Mouse (Mus musculus): ENCODE data around the gene Kcnj6. TPM values are rescaled to one million over a fixed set of nuclear protein-coding genes. Genes with fewer than 3 reads are reported as not detected.

The Kcnj6 gene
- polyA plus RNA-seq, 1 experiment from 2014 or later = 1.2 TPM

DNA sequence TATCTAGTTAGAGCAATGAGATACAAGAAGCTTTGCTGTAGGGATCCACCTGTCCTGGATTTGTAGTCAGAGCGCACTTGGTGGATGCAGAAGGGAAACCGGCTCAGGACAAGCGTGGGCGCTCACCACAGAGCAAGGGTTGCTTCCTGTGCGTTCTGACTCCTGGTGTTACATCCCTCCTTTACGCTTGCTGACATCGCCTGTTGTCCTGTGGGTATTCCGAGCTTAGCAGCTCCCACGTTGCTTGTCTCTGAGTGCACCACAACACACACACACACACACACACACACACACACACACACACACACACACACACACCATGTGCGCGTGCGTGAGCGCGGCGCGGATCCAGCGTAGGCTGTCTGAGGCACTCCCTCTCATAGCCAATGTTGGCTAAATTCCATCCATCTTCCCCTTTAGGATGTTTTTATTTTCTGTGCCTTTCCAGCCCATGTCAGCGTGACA, 272.7 kb downstream of the Kcnj6 start:
- Histone ChIP-seq H3K36me3 (no peaks in the 10 kb centered on the region), H3K4me2 (replicated peaks) (peak overlapping the region; percentile 88), H3K4me3 (peak overlapping the region; percentile 55), H3K9me3 (no peaks in the 10 kb centered on the region), H3K27me3 (0 out of 2 replicates have a peak, but pooled peaks cover 4% of the 10 kb centered on the region), H3K27ac (replicated peaks) (peak overlapping the region; percentile 84), H3K9ac (replicated peaks) (peak overlapping the region; percentile 61), H3K4me1 (peaks cover 8% of the 10 kb centered on the region)
- WGBS = 1% methylated on average over 18 of the region's 18 CpGs
- ATAC-seq (ENCODE audit: low FRiP score, low read depth) = peak; percentile 39

DNA sequence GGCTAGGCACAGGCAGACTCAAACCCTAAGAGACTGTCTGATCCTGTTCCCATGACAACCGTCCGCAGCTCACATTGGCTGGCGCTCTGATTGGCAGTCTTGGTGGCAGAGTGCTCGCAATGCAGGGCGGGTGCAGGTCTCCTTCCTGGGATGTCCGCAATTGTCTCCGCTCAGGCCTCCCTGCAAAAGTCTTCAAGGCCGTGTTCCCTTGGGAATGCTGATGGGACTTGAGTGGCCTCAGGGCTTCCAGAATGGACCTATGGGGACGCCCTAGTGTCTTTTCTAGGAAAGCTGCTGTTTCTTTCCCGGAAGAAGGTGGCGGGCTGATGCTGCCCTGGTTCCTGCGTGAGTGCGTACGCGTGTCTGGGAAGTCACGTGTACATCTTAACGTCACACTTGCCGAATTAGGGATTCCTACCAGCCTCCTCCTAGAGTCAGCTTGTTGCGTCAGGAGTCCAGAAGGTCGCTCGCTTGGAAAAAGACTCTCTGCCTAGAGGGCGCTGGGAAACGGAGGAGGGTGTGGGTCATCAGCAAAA, 273.4 kb downstream of the Kcnj6 start:
- H3K4me3 ChIP-seq = peak overlapping the region; percentile 55
- no peaks in the 10 kb centered on the region for H3K9me3 ChIP-seq
- 0% methylated on average over 23 of the region's 23 CpGs for WGBS
- H3K9ac ChIP-seq (replicated peaks) = peak overlapping the region; percentile 61
- H3K27me3 ChIP-seq = 0 out of 2 replicates have a peak, but pooled peaks cover 4% of the 10 kb centered on the region
- peak; percentile 97 for ATAC-seq (ENCODE audit: low FRiP score, low read depth)
- peak overlapping the region; percentile 88 for H3K4me2 ChIP-seq (replicated peaks)
- H3K36me3 ChIP-seq = no peaks in the 10 kb centered on the region
- H3K27ac ChIP-seq (replicated peaks) = peak overlapping the region; percentile 84
- H3K4me1 ChIP-seq = peaks cover 8% of the 10 kb centered on the region

DNA sequence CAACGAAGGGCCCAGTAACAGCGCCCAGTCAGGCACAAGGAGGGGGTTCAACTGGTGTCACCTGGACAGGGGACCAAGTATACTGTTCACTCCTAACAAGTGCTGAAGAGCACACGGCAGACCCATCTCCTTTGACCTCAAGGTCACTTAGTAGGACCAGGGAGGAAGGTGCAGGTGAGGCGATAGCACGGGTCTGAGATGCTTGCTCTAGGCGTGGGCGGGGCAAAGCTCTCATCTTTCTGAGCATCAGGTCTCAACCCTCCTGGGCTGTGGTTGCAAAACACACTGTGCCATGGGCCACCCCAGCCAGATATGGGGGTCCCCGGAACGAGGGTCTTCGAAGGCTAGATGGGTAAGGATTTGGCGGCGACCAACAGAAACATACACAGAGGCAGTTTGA, 274.6 kb downstream of the Kcnj6 start:
- Histone ChIP-seq H3K27me3 (0 out of 2 replicates have a peak, but pooled peaks cover 4% of the 10 kb centered on the region), H3K9me3 (no peaks in the 10 kb centered on the region), H3K27ac (replicated peaks) (no peak overlapping the region), H3K36me3 (no peaks in the 10 kb centered on the region), H3K4me2 (replicated peaks) (no peak overlapping the region), H3K4me3 (no peak overlapping the region), H3K9ac (replicated peaks) (no peak overlapping the region), H3K4me1 (peaks cover 8% of the 10 kb centered on the region)
- WGBS = 82% methylated on average over 12 of the region's 12 CpGs
- ATAC-seq (ENCODE audit: low FRiP score, low read depth) = no peak

DNA sequence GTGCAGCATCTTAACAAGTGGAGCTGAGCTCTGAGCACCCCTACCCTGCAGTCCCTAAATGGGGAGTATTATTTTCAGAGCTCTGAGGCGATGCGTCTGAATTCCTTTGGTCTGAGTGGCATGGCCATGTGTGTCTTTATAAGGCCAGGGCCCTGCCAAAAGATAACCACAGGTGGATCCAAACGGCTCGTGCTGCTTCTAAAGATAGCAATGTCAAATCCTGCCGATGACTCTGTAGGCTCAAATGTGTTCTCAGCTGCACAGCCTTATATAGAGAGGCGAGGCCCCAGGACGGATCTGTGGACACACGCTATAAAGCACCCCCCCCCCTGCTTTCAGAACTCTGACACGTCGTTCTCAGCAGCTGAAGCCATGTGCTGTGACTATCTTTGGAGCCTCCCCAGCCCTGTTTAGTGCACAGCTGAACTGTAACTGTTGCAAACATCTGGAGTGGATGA, 275.9 kb downstream of the Kcnj6 start:
- no peak overlapping the region for H3K9ac ChIP-seq (replicated peaks)
- H3K36me3 ChIP-seq = no peaks in the 10 kb centered on the region
- no peak overlapping the region for H3K27ac ChIP-seq (replicated peaks)
- peaks cover 8% of the 10 kb centered on the region for H3K4me1 ChIP-seq
- H3K4me3 ChIP-seq = no peak overlapping the region
- no peaks in the 10 kb centered on the region; the same call in 1 of the 2 replicates for H3K9me3 ChIP-seq
- 0 out of 2 replicates have a peak, but pooled peaks cover 4% of the 10 kb centered on the region for H3K27me3 ChIP-seq
- WGBS = 80% methylated on average over 10 of the region's 10 CpGs
- ATAC-seq (ENCODE audit: low FRiP score, low read depth) = no peak
- no peak overlapping the region for H3K4me2 ChIP-seq (replicated peaks)

DNA sequence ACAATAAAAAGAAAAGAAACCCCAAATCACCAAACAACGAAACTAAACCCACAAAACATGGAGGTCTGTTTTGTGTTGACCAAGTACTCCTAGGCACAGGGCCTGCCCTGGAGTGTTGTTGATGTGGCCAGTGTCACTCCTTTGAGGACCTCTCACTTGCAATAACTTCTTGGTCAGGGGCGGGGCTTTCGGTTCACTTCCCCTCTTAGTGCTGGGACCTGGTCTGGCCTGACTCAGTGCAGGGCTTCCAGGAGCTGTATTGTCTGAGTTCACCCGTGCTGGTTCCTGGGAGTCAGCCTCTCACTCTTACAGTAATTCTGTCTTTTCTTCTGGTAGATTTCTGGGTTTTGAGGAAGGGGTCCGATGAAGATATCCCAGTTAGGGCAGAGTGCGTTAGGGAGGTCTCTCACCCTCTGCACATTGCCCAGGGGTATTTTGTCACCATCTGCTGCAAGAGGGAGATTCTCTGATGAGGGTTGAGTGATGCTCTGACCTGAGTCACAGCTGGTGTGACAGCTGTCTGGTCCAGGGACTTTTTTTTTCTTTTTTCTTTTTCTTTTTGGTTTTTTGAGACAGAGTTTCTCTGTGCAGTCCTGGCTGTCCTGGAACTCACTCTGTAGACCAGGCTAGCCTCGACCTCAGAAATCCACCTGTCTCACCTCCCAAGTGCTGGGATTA, 276.9 kb downstream of the Kcnj6 start:
- 73% methylated on average over 7 of the region's 7 CpGs for WGBS
- no peak for ATAC-seq (ENCODE audit: low FRiP score, low read depth)
- H3K9me3 ChIP-seq = no peaks in the 10 kb centered on the region; the same call in 1 of the 2 replicates
- peaks cover 8% of the 10 kb centered on the region for H3K4me1 ChIP-seq
- no peak overlapping the region for H3K4me3 ChIP-seq
- no peak overlapping the region for H3K4me2 ChIP-seq (replicated peaks)
- H3K36me3 ChIP-seq = no peaks in the 10 kb centered on the region
- no peak overlapping the region for H3K9ac ChIP-seq (replicated peaks)
- no peak overlapping the region for H3K27ac ChIP-seq (replicated peaks)
- H3K27me3 ChIP-seq = 0 out of 2 replicates have a peak, but pooled peaks cover 4% of the 10 kb centered on the region

DNA sequence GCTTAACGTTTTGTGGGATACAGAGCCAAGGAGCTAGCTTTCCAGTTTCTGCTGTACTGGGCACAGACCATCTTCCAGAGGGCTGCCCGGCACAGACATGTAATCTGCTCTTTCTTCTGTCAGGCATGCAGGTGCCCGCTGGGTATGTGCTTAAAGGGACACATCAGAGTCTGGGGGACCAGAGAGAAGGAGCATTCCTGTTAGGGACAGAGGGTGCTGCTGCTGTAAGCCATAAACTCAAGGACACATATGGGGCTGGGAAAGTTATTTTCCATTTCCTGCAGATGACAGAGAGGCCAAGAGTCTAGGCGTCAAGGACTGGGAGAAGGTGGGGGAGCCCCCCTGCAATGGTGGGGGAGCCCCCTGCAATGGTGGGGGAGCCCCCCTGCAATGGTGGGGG, 278.0 kb downstream of the Kcnj6 start:
- H3K27me3 ChIP-seq = peaks cover 5% of the 10 kb centered on the region; the same call in 1 of the 2 replicates
- H3K4me2 ChIP-seq (replicated peaks) = no peak overlapping the region
- ATAC-seq (ENCODE audit: low FRiP score, low read depth) = no peak
- no peaks in the 10 kb centered on the region for H3K36me3 ChIP-seq
- no peak overlapping the region for H3K9ac ChIP-seq (replicated peaks)
- 77% methylated on average over 4 of the region's 4 CpGs for WGBS
- no peak overlapping the region for H3K4me3 ChIP-seq
- H3K27ac ChIP-seq (replicated peaks) = no peak overlapping the region
- H3K9me3 ChIP-seq = no peaks in the 10 kb centered on the region; the same call in 1 of the 2 replicates
- H3K4me1 ChIP-seq = peaks cover 4% of the 10 kb centered on the region

DNA sequence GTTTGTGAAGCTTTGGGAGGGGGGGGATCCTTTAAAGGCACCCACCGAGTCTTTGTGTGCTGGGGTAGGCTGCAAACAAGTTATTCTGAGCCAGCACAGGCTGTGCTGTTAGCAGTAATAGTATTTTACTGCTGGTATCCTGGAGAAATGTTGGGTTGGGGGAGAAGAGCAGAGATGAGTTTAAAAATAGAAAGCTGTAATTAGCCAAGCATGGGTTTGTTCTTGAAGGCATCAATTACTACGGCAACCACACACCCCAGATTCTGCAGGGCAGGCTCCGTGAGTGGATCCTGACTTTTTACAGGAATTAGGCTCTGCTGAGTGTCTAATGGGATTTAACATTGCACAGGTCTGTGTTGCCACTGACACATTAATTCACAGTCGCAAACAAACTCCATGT, 278.6 kb downstream of the Kcnj6 start:
- Histone ChIP-seq H3K4me3 (no peak overlapping the region), H3K4me2 (replicated peaks) (no peak overlapping the region), H3K27me3 (peaks cover 7% of the 10 kb centered on the region; the same call in 1 of the 2 replicates), H3K9me3 (no peaks in the 10 kb centered on the region; the same call in 1 of the 2 replicates), H3K27ac (replicated peaks) (no peak overlapping the region), H3K4me1 (peaks cover 4% of the 10 kb centered on the region), H3K9ac (replicated peaks) (no peak overlapping the region), H3K36me3 (no peaks in the 10 kb centered on the region)
- 68% methylated on average over 4 of the region's 4 CpGs for WGBS
- ATAC-seq (ENCODE audit: low FRiP score, low read depth) = no peak

DNA sequence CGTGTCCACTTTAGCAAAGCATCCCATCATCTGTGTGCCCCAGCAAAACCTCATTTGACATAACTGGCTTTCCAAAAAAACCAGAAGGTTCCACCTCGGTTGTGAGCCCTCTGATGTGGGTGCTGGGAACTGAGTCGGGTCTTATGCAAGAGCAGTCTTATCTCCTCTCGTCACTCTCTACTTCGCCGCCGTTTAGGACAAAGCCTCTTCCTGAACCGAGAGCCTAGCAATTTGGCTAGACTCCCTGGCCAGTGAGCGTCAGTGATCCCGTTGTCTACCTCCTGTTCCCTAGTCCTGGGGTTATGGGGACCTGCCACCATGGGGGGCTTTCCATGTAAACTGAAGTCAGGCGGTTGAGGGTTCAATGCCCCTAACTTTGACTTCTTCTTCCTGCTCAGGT, 280.4 kb downstream of the Kcnj6 start:
- Histone ChIP-seq H3K9ac (replicated peaks) (no peak overlapping the region), H3K9me3 (no peaks in the 10 kb centered on the region; the same call in 1 of the 2 replicates), H3K27ac (replicated peaks) (no peak overlapping the region), H3K4me1 (peaks cover 3% of the 10 kb centered on the region; the same call in 1 of the 2 replicates), H3K4me2 (replicated peaks) (no peak overlapping the region), H3K36me3 (no peaks in the 10 kb centered on the region), H3K4me3 (no peak overlapping the region), H3K27me3 (peaks cover 3% of the 10 kb centered on the region; the same call in 1 of the 2 replicates)
- 94% methylated on average over 11 of the region's 11 CpGs for WGBS
- ATAC-seq (ENCODE audit: low FRiP score, low read depth) = no peak

DNA sequence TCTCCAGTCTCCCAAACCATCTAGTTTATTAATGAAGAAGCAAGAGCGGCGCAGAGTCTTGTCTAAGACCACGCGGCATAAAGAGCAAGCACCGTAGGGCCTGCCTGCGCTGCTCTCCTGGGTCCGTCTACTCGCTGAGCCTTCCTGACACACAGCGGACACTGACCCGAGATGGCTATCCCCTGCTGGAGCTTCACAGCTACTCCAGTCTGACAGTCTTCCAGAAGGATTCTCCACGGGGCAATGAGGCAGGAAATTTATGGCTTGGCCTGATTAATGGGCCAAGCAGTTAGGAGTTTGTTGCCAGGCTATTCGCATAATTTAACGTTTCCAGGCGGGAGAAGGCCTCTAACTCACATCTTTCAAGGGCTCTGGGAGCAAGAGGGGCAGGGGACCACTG, 283.0 kb downstream of the Kcnj6 start:
- 75% methylated on average over 14 of the region's 14 CpGs for WGBS
- Histone ChIP-seq H3K27ac (replicated peaks) (no peak overlapping the region), H3K4me2 (replicated peaks) (no peak overlapping the region), H3K4me1 (peaks cover 3% of the 10 kb centered on the region; the same call in 1 of the 2 replicates), H3K9me3 (no peaks in the 10 kb centered on the region; the same call in 1 of the 2 replicates), H3K27me3 (peaks cover 3% of the 10 kb centered on the region; the same call in 1 of the 2 replicates), H3K9ac (replicated peaks) (no peak overlapping the region), H3K36me3 (no peaks in the 10 kb centered on the region), H3K4me3 (no peak overlapping the region)
- no peak for ATAC-seq (ENCODE audit: low FRiP score, low read depth)

DNA sequence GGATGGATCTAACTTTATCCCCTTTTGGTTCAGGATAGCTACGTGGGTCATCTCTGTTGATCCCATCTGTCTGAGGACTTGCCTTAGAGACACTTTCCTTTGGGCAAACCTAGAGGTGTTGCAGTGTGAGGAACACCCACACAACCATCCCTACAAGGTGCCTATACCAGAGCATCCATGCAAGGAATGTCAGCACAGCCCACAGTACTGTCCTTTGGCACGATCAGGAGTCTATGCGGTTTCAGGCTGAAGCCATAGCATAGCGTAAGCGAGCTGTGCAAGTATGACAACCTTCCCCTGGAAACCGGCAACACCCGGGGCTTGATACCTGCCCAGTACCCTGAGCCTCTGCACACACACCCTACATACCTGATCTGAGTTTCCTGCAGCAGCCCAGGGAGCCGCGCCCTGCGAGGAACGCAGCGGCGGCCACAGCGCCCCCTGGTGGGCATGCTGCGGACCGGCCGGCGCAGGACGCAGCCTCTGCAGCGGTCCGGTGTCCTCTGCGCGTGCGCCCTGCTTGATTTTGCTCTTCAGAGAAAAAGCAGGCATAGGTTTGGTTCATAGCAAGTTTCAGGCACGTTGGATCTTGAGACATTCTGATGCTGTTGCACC, 283.9 kb downstream of the Kcnj6 start:
- Histone ChIP-seq H3K9ac (replicated peaks) (peak overlapping the region; percentile 4; the same call in 1 of the 2 replicates), H3K27me3 (peaks cover 3% of the 10 kb centered on the region; the same call in 1 of the 2 replicates), H3K4me3 (peak overlapping the region; percentile 27), H3K4me1 (peaks cover 3% of the 10 kb centered on the region; the same call in 1 of the 2 replicates), H3K27ac (replicated peaks) (no peak overlapping the region), H3K9me3 (no peaks in the 10 kb centered on the region; the same call in 1 of the 2 replicates), H3K36me3 (no peaks in the 10 kb centered on the region), H3K4me2 (replicated peaks) (peak overlapping the region; percentile 50)
- ATAC-seq (ENCODE audit: low FRiP score, low read depth) = peak; percentile 80
- WGBS = 9% methylated on average over 25 of the region's 25 CpGs

DNA sequence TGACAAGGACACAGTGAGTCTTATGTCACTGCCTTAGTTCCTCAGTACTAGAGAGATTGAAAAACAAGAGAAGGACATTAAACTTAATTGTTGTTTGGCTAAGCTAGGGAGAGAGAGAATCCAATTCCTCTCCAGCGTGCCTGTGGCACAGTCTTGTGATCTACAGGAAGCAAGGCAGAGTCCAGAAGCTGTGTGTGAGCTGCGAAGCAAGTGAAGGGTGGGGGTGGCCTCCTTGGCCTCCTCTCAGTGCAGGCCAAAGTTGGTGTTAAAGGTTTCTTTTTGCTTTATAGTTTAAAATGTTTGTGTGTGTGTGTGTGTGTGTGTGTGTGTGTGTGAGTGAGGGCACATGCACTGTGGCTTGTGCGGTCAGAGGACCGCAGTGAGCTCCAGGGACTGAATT, 295.5 kb downstream of the Kcnj6 start:
- no peak overlapping the region for H3K9ac ChIP-seq (replicated peaks)
- no peak for ATAC-seq (ENCODE audit: low FRiP score, low read depth)
- WGBS = 93% methylated on average over 4 of the region's 4 CpGs
- H3K4me1 ChIP-seq = no peaks in the 10 kb centered on the region
- no peak overlapping the region for H3K4me3 ChIP-seq
- no peaks in the 10 kb centered on the region for H3K9me3 ChIP-seq
- H3K36me3 ChIP-seq = no peaks in the 10 kb centered on the region
- no peak overlapping the region for H3K4me2 ChIP-seq (replicated peaks)
- no peaks in the 10 kb centered on the region for H3K27me3 ChIP-seq
- H3K27ac ChIP-seq (replicated peaks) = no peak overlapping the region

DNA sequence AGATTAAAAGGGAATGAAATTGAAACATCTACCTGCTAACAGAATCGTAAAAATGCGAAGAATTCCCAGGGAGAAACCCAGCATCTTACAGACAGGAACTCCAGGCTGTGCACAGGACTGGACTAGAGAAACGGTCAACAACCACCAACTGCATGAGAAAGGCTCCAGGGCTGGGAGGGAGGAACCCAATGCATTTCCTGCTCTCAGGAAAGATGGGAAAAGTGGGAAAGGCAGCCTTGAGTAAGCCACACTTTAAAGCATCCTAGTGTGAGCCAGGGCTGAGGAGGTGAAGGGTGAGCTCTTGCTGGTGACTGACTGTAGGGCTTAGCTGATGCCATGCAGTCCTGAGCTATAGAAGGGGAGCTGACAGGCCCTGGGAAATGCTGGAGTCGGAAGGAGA, 296.4 kb downstream of the Kcnj6 start:
- H3K4me3 ChIP-seq = no peak overlapping the region
- no peak overlapping the region for H3K9ac ChIP-seq (replicated peaks)
- H3K4me1 ChIP-seq = no peaks in the 10 kb centered on the region
- 84% methylated on average over 4 of the region's 4 CpGs for WGBS
- no peaks in the 10 kb centered on the region for H3K9me3 ChIP-seq
- H3K4me2 ChIP-seq (replicated peaks) = no peak overlapping the region
- no peak for ATAC-seq (ENCODE audit: low FRiP score, low read depth)
- no peaks in the 10 kb centered on the region for H3K27me3 ChIP-seq
- no peaks in the 10 kb centered on the region for H3K36me3 ChIP-seq
- H3K27ac ChIP-seq (replicated peaks) = no peak overlapping the region
